Mouse (Mus musculus): ENCODE measurements around the gene Cacng5.

DNA sequence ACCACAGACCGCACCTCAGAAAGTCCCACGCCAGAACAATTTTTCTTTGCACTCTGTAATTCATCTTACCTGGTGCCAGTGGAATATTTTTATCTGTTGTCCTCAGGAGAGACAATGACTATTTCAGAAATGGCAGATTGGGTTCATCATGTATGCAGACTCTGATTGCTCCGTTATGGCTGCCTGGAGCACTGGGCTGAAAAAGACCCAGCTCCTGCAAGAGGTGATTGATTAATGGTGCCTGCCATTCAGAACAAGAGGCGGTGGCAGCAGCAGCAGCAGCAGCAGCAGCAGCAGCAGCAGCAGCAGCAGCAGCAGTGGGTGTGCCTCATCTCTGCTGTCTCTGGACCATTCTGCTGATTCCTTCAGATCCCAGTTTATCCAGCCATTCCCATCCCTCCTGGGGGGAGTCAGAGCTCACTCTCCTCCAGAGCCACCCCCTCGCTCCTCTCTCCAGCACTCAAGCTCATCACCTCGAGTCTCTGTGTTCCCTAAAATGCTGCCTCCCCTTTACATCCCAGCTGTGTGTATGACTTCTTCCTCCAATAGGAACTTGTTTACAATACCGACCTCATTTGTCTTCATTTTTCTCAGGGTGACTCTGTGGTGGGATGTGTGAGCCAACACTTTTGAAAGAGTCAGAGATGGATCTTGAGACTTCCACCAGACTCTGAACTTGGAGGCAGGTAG, 81.4 kb downstream of the Cacng5 start:
- no peak for TF ChIP-seq CTCF (IDR thresholded peaks at IDR 0.05; ENCODE audit: low read depth)
- TF ChIP-seq EP300 (IDR thresholded peaks at IDR 0.05; ENCODE audit: low read depth): no peak

All from liver, postnatal 0 days (tissue).